Mouse (Mus musculus) midbrain, postnatal 0 days (tissue): Measurements from ENCODE around the gene Fam174a. TPM values are rescaled to one million over a fixed set of nuclear protein-coding genes. Genes with fewer than 3 reads are reported as not detected.

Source experiments
- ATAC-seq: fragments of 200-750 bp; cut with Nextera tagmentation; 2 replicates; pipeline ENCODE4 v1.8.0; 2017; ENCODE audit warnings: moderate number of reproducible peaks, mild to moderate bottlenecking, moderate TSS enrichment, moderate library complexity; ENCODE audit not compliant: low FRiP score
- DNase-seq: peaks from one replicate; pipeline ENCODE4 v3.0.0-alpha.2; 2015; ENCODE audit warnings: low spot score
- H3K27ac ChIP-seq: fragments of 300-500 bp; sonication (generic); 2 replicates; pipeline ENCODE4 v1.5.1; 2014; ENCODE audit warnings: low read depth, mild to moderate bottlenecking, low read length, mixed read lengths
- H3K27me3 ChIP-seq: fragments of 300-500 bp; sonication (generic); 2 replicates; pipeline ENCODE4 v1.6.1; 2014; ENCODE audit warnings: low read length, control low read depth, mixed read lengths; ENCODE audit not compliant: insufficient read depth
- H3K36me3 ChIP-seq: fragments of 300-500 bp; sonication (generic); 2 replicates; pipeline ENCODE4 v1.6.1; 2014; ENCODE audit warnings: low read length, control low read depth, mixed read lengths; ENCODE audit not compliant: insufficient read depth
- H3K4me1 ChIP-seq: fragments of 300-500 bp; sonication (generic); 2 replicates; pipeline ENCODE4 v1.6.1; 2014; ENCODE audit warnings: mild to moderate bottlenecking, control low read depth, antibody characterized with exemption, low read length, mixed read lengths; ENCODE audit not compliant: insufficient read depth
- H3K4me2 ChIP-seq: fragments of 300-500 bp; sonication (generic); 2 replicates; pipeline ENCODE4 v1.6.1; 2014; ENCODE audit warnings: low read depth, mild to moderate bottlenecking, low read length, mixed read lengths; ENCODE audit not compliant: poor library complexity, severe bottlenecking
- H3K4me3 ChIP-seq: fragments of 300-500 bp; sonication (generic); 2 replicates; pipeline ENCODE4 v1.5.1; 2014; ENCODE audit warnings: low read depth, mild to moderate bottlenecking, low read length, moderate library complexity
- H3K9ac ChIP-seq: fragments of 300-500 bp; sonication (generic); replicated peaks from 2 replicates; pipeline ENCODE4 v1.6.1; 2014; ENCODE audit warnings: mild to moderate bottlenecking, low read length, moderate library complexity, mixed read lengths; ENCODE audit not compliant: poor library complexity, severe bottlenecking
- H3K9me3 ChIP-seq: fragments of 300-500 bp; sonication (generic); 2 replicates; pipeline ENCODE4 v1.6.1; 2016; ENCODE audit warnings: low read length, control low read depth
- CTCF ChIP-seq: IDR thresholded peaks from 2 replicates; pipeline ENCODE4 v1.5.1; 2016; ENCODE audit warnings: antibody characterized with exemption, mild to moderate bottlenecking
- WGBS: fragments of 180-500 bp; shearing (Covaris S2); extraction: QIAGEN DNeasy Blood & Tissue Kit; methylation state at CpG from one replicate; pipeline ENCODE4 v1.1.7; 2014; 5-methylcytosine and 5-hydroxymethylcytosine counted together
- polyA plus RNA-seq: library from polyadenylated mRNA; unstranded; fragments of >200 nt; fragmentation: Nextera tagmentation; extraction: Ambion mirVana; gene quantifications from 2 replicates; pipeline ENCODE4 v1.2.1, GENCODE M21; 2015
- total RNA-seq: library from RNA; depleted of rRNA; stranded (reverse); fragments of >200 nt; gene quantifications from 2 replicates; pipeline ENCODE4 v1.2.3, GENCODE M21; 2014

Gene Fam174a
- total and polyA plus RNA-seq, 2 experiments from 2014 or later, result 17.9 to 23.6 TPM

- Histone ChIP-seq H3K27ac (no peak overlapping the region), H3K4me1 (no peaks in the 10 kb centered on the region), H3K9me3 (no peaks in the 10 kb centered on the region), H3K36me3 (no peaks in the 10 kb centered on the region), H3K9ac (no peak overlapping the region), H3K4me3 (no peak overlapping the region), H3K27me3 (no peaks in the 10 kb centered on the region), H3K4me2 (no peak overlapping the region)
- DNase-seq (peak; percentile 1), ATAC-seq (no peak)
- 47% methylated on average over 6 of the region's 6 CpGs for WGBS
- no peak for TF ChIP-seq CTCF
These were observed 62.0 kb downstream of the Fam174a start for GRCm38 (mm10) chr1:95375443-95375842.

- Histone ChIP-seq H3K36me3 (no peaks in the 10 kb centered on the region), H3K27ac (no peak overlapping the region), H3K9me3 (no peaks in the 10 kb centered on the region), H3K4me1 (no peaks in the 10 kb centered on the region), H3K4me3 (no peak overlapping the region), H3K4me2 (no peak overlapping the region), H3K9ac (no peak overlapping the region), H3K27me3 (no peaks in the 10 kb centered on the region)
- no peak for ATAC-seq
- WGBS, result 86% methylated on average over 2 of the region's 2 CpGs
- DNase-seq, result no peak
- TF ChIP-seq CTCF, result no peak
These were observed 67.6 kb downstream of the Fam174a start for GRCm38 (mm10) chr1:95381028-95381427.
